Mouse (Mus musculus): ENCODE measurements around the gene Cep78. TPM values are rescaled to one million over a fixed set of nuclear protein-coding genes. Genes with fewer than 3 reads are reported as not detected.
A peak's percentile ranks its signal among the peaks of the same experiment; 100 is the strongest.

Gene Cep78
- total RNA-seq, 2 experiments from 2014 or later: 10.3 to 11.6 TPM

DNA sequence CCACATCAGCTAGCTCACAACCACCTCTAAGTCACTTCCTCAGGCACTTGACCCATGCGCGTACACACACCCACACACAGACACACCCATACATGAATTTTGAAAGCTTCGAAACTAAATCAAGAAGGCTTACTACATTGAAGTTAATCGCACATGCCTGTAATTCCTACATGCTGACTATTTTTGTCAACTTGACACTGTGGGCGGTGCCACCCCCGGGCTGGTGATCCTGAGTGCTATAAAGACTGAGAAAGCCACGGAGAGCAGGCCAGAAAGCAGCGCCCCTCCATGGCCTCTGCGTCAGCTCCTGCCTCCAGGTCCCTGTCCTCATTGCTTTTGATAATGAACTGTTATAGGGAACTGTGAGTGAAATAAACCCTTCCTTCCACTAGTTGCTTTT lies 61.4 kb downstream of the Cep78 start:
- intact Hi-C loops (cut with DNase I): loop anchor here (5.0 kb wide), 1 partner anchor 39 kb away; no protein-coding TSS in a partner anchor
- peak in 1 of 2 experiments; percentile 9 for DNase-seq (ENCODE audit: low spot score in 2 of 2)

DNA sequence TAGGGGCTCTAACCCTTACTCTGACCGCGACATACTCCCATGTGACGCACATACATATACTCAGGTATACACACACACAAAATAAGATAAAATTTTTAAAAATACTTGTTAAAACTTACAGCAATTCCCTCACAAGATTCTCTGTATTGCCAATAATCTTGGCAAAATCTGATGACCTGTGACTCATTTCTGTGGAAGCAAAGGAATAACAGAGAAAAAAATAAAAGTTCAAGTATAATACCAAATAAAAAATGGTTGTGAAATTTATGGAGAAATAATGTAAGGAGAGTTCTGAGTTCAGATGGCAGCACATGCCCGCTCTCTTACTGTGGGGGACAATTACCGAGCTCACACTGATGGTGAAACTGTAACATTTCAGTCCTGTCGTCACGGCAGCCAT lies 65.5 kb downstream of the Cep78 start:
- intact Hi-C loops (cut with DNase I): no loop called here
- no peak for DNase-seq (ENCODE audit: low spot score in 2 of 2)

GRCm38 (mm10) chr19:15918111-15918510 lies 66.7 kb downstream of the Cep78 start:
- intact Hi-C loops (cut with DNase I): no loop called here
- no peak for DNase-seq (ENCODE audit: low spot score in 2 of 2)

DNA sequence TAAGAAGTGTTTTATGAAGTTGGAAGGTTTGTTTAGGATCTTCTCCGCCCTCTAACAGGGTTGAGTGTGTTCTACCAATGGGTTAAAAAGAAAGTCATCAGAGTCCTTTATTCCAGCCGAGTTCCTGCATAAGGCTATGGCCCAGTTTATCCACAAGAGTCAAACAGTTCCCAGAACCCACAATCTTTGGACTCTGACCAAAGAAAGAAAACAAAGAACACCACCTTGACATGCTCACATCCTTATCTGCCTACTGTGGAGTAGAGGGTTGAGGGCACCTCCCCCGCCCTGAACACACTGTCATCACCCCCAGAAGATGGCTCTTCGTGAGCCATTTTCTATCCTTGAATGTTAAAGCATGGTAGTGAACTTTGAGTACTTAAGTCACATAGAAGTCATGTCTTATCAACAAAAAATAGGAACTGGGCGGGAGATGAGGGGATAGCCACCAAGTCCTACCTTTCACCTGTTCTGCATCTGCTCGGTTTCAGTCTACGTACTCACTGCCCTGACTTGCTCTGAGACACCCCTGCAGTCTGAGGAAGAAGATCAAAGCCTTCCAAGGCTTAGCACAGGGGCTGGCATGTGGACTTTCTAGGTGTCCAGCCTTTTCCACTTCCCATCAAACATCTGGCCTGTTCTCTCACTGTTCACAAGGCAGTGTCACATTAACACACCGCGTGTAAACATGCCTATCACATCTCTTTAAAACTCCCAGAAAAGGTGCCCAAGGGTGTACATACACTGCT lies 71.4 kb downstream of the Cep78 start:
- intact Hi-C loops (cut with DNase I): no loop called here
- DNase-seq (ENCODE audit: low spot score in 2 of 2): no peak

DNA sequence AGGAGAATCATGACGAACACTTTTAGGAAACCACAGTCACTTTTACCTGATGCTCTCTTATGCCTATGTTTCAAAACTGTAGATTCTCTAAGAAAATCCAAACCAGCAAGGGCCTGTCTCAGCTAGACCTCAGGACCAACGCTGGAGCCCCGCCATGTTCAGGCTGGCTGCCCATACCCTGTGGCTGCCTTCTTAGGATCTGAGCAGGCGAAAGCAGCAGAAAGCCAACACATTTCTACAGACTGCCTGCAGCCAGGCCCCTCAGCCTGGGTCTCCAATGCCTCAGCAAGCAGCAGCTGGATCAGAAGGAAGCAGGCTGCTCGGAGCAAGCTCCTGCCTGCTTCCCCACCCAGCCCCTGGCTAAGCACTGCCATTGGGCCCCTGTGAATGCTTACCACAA lies 73.3 kb downstream of the Cep78 start:
- intact Hi-C loops (cut with DNase I): no loop called here

GRCm38 (mm10) chr19:15910987-15911386 lies 73.8 kb downstream of the Cep78 start:
- no peak for DNase-seq (ENCODE audit: low spot score in 2 of 2)
- intact Hi-C loops (cut with DNase I): no loop called here

More for the DNA sequence above, 73.3 kb downstream of the Cep78 start:
- DNase-seq (ENCODE audit: low spot score in 2 of 2): no peak

DNA sequence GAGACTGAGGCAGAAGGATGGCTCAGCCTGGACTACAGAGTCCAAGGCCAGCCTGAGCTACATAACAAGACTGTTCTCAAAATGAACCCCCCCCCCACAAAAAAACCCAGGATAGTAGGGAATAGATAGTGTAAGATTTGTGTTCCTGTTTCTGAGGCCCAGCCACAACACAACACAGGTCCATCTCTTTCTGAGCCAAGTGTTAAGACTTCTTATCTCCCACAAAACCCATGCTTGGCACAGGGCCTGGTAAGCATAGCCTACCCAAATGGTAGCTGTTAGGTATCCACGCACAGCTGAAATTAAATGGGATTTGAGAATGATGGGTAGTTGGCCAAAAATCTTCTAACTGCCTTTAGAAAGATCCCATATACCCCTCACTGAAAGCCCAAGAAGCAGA lies 74.3 kb downstream of the Cep78 start:
- intact Hi-C loops (cut with DNase I): no loop called here
- DNase-seq (ENCODE audit: low spot score in 2 of 2): no peak

GRCm38 (mm10) chr19:15908016-15908415 lies 76.8 kb downstream of the Cep78 start:
- no peak for DNase-seq (ENCODE audit: low spot score in 2 of 2)
- intact Hi-C loops (cut with DNase I): no loop called here

Other genes with a start within 250 kb of the Cep78 start
- 100 to 1,000 TPM; 110 to 116 TPM for gene Psat1, start 37.7 kb downstream of the Cep78 start, total RNA-seq (2021)
- 100 to 1,000 TPM; 165 to 178 TPM for gene Gnaq, start 147.8 kb upstream of the Cep78 start, total RNA-seq (2021)

Measured in left cerebral cortex, postnatal 25 days (tissue).